Mouse (Mus musculus) CH12.LX (cell line): ENCODE data around the gene Sf3a1. TPM values are rescaled to one million over a fixed set of nuclear protein-coding genes. Genes with fewer than 3 reads are reported as not detected.

ENCODE experiments used
- DNase-seq: peaks from one replicate; pipeline ENCODE4 v3.0.0-alpha.2; 2013; ENCODE audit errors: extremely low read depth
- H3K27ac ChIP-seq: 2 replicates; pipeline ENCODE4 v1.5.1; 2012; ENCODE audit warnings: low read depth, mild to moderate bottlenecking, control low read depth, moderate library complexity; ENCODE audit not compliant: insufficient read depth
- H3K27me3 ChIP-seq: replicated peaks from 2 replicates; pipeline ENCODE3; 2012; ENCODE audit warnings: inconsistent platforms
- H3K36me3 ChIP-seq, 2 experiments: replicated peaks in 1 of 2; 2 replicates each; pipeline versions ENCODE3 to v1.6.1; 2012; ENCODE audit warnings: inconsistent platforms in 1 of 2, low read length in 1 of 2, mild to moderate bottlenecking in 1 of 2, mixed read lengths in 1 of 2, moderate library complexity in 1 of 2; ENCODE audit not compliant: control insufficient read depth in 1 of 2, insufficient read depth in 1 of 2
- H3K4me1 ChIP-seq, 2 experiments: 2 replicates each; pipeline ENCODE4 v1.6.1; 2012; ENCODE audit warnings: inconsistent platforms in 1 of 2, moderate library complexity in 1 of 2; ENCODE audit not compliant: insufficient read depth in 2 of 2, control insufficient read depth in 1 of 2
- H3K4me2 ChIP-seq: 2 replicates; pipeline ENCODE4 v1.6.1; 2012; ENCODE audit warnings: low read depth, mild to moderate bottlenecking, control low read depth; ENCODE audit not compliant: poor library complexity, insufficient read depth, severe bottlenecking
- H3K4me3 ChIP-seq, 3 experiments: fragments of 150-350 bp in 1 of 3; sonication (generic) in 1 of 3; replicated peaks in 1 of 3; 2 replicates each; pipeline versions ENCODE3 to v1.5.1; 2011 to 2012; ENCODE audit warnings: low read depth in 2 of 3, low read length in 2 of 3, mild to moderate bottlenecking in 2 of 3, moderate library complexity in 2 of 3, control low read depth in 1 of 3, improper control_type of control experiment in 1 of 3, inconsistent platforms in 1 of 3, mixed read lengths in 1 of 3; ENCODE audit not compliant: poor library complexity in 1 of 3
- H3K79me2 ChIP-seq: replicated peaks from 2 replicates; pipeline ENCODE4 v1.6.1; 2012; ENCODE audit warnings: mild to moderate bottlenecking, moderate library complexity; ENCODE audit not compliant: control insufficient read depth, poor library complexity, insufficient read depth, severe bottlenecking; ENCODE audit errors: extremely low read depth
- H3K9ac ChIP-seq: 2 replicates; pipeline ENCODE4 v1.6.1; 2012; ENCODE audit warnings: low read depth, mild to moderate bottlenecking, control low read depth, moderate library complexity; ENCODE audit not compliant: insufficient read depth
- H3K9me3 ChIP-seq: replicated peaks from 2 replicates; pipeline ENCODE3; 2012; ENCODE audit warnings: low read length, inconsistent platforms, mixed read lengths
- CHD1 ChIP-seq: IDR thresholded peaks from 2 replicates; pipeline ENCODE4 v1.6.1; 2012; ENCODE audit warnings: low read depth, low read length, improper control_type of control experiment, inconsistent platforms
- CTCF ChIP-seq, 2 experiments: IDR thresholded peaks in 1 of 2; conservative IDR thresholded peaks in 1 of 2; 2 replicates each; pipeline ENCODE4 v1.5.1; 2011 to 2012; ENCODE audit warnings: low read depth in 2 of 2, low read length in 2 of 2, improper control_type of control experiment in 1 of 2, inconsistent platforms in 1 of 2, mild to moderate bottlenecking in 1 of 2, moderate library complexity in 1 of 2
- EP300 ChIP-seq: IDR thresholded peaks from 2 replicates; pipeline ENCODE4 v1.6.1; 2011; ENCODE audit warnings: low read length, improper control_type of control experiment
- JUND ChIP-seq: conservative IDR thresholded peaks from 2 replicates; pipeline ENCODE4 v1.6.1; 2011; ENCODE audit warnings: low read depth, low read length, improper control_type of control experiment
- MAZ ChIP-seq: IDR thresholded peaks from 2 replicates; pipeline ENCODE4 v1.6.1; 2012; ENCODE audit warnings: low read depth, mild to moderate bottlenecking, inconsistent platforms, low read length, improper control_type of control experiment, moderate library complexity
- MEF2A ChIP-seq: IDR thresholded peaks from 2 replicates; pipeline ENCODE4 v1.6.1; 2014; ENCODE audit warnings: low read depth, mild to moderate bottlenecking, inconsistent platforms, low read length, improper control_type of control experiment, borderline replicate concordance
- MXI1 ChIP-seq: IDR thresholded peaks from 2 replicates; pipeline ENCODE4 v1.6.1; 2011; ENCODE audit warnings: mild to moderate bottlenecking, low read depth, low read length, improper control_type of control experiment
- MYC ChIP-seq: IDR thresholded peaks from 2 replicates; pipeline ENCODE4 v1.6.1; 2011; ENCODE audit warnings: low read depth, mild to moderate bottlenecking, improper control_type of control experiment, low read length
- NELFE ChIP-seq: IDR thresholded peaks from 2 replicates; pipeline ENCODE4 v1.6.1; 2011; ENCODE audit warnings: low read depth, low read length, improper control_type of control experiment
- POLR2A ChIP-seq: IDR thresholded peaks from 2 replicates; pipeline ENCODE4 v1.6.1; 2011; ENCODE audit warnings: low read depth, mild to moderate bottlenecking, improper control_type of control experiment, low read length
- POLR2AphosphoS2 ChIP-seq: IDR thresholded peaks from 2 replicates; pipeline ENCODE4 v1.6.1; 2011; ENCODE audit warnings: low read depth, low read length, improper control_type of control experiment
- RCOR1 ChIP-seq: conservative IDR thresholded peaks from 2 replicates; pipeline ENCODE4 v1.6.1; 2012; ENCODE audit warnings: low read depth, mild to moderate bottlenecking, inconsistent platforms, low read length, improper control_type of control experiment
- SMC3 ChIP-seq: IDR thresholded peaks from 2 replicates; pipeline ENCODE4 v1.6.1; 2011; ENCODE audit warnings: low read depth, low read length, improper control_type of control experiment
- TBP ChIP-seq: conservative IDR thresholded peaks from 2 replicates; pipeline ENCODE4 v1.6.1; 2011; ENCODE audit warnings: low read depth, low read length, improper control_type of control experiment
- TCF12 ChIP-seq: IDR thresholded peaks from 2 replicates; pipeline ENCODE4 v1.6.1; 2014; ENCODE audit warnings: low read depth, mild to moderate bottlenecking, inconsistent platforms, low read length, improper control_type of control experiment
- USF1 ChIP-seq: IDR thresholded peaks from 2 replicates; pipeline ENCODE4 v1.6.1; 2014; ENCODE audit warnings: low read depth, mild to moderate bottlenecking, inconsistent platforms, low read length, improper control_type of control experiment
- ZC3H11A ChIP-seq: IDR thresholded peaks from 2 replicates; pipeline ENCODE4 v1.6.1; 2012; ENCODE audit warnings: low read depth, mild to moderate bottlenecking, inconsistent platforms, low read length, improper control_type of control experiment
- ZKSCAN1 ChIP-seq: IDR thresholded peaks from 2 replicates; pipeline ENCODE4 v1.6.1; 2012; ENCODE audit warnings: low read depth, inconsistent platforms, low read length, improper control_type of control experiment, borderline replicate concordance
- dilution Hi-C: fragments of 300-500 bp; cut with MboI; formaldehyde crosslinking; loops from 2 replicates; pipeline ENCODE4 v1.14.3; 2020; ENCODE audit warnings: low sequenced_read_pairs; ENCODE audit not compliant: extremely low pct_unique_long_range_greater_than_20kb, extremely low pct_ligation_motif_present
- in situ Hi-C: fragments of 300-500 bp; cut with MboI; formaldehyde crosslinking; loops from 3 replicates; pipeline ENCODE4 v1.14.3; 2019; ENCODE audit warnings: low sequenced_read_pairs, low pct_ligation_motif_present, low pct_unique_long_range_greater_than_20kb, mixed read lengths
- polyA plus RNA-seq: library from polyadenylated mRNA; unstranded; fragments of >175 nt; gene quantifications from 2 replicates; pipeline ENCODE4 v1.2.1, GENCODE M21; 2012; ENCODE audit warnings: low read depth; ENCODE audit not compliant: insufficient read length
- total RNA-seq, 2 experiments: library from RNA; depleted of rRNA; stranded (reverse); fragments of 300-350 nt in 1 of 2; fragments of >200 nt in 1 of 2; gene quantifications; 2 replicates each; pipeline ENCODE4 v1.2.3; 2012 to 2014

The Sf3a1 gene
- total and polyA plus RNA-seq, 3 experiments, result 29.5 to 97.6 (median 46.5) TPM

GRCm38 (mm10) chr11:4217914-4218629 is 57.9 kb downstream of the Sf3a1 start, which contains the start of gene Castor1:
Castor1 (plus strand) TSS chr11:4218225.
- H3K27me3 ChIP-seq, result no peaks in the 10 kb centered on the region
- in situ Hi-C loops (loop anchor here (5.0 to 10.0 kb wide), 2 partner anchors 41 to 213 kb away; no protein-coding TSS in a partner anchor), dilution Hi-C loops (no loop called here)
- no peak within 1 kb of the TSS for H3K27ac ChIP-seq
- no peaks in the 10 kb centered on the region for H3K79me2 ChIP-seq
- H3K4me1 ChIP-seq, result peaks cover 15 to 46% of the 10 kb centered on the region in 2 experiments
- no peak within 1 kb of the TSS for H3K4me2 ChIP-seq
- no peak for TF ChIP-seq ZC3H11A
- TF ChIP-seq TCF12, result no peak
- no peak for TF ChIP-seq POLR2AphosphoS2
- TF ChIP-seq EP300, result no peak
- no peak for TF ChIP-seq MAZ
- no peak for TF ChIP-seq USF1
- TF ChIP-seq MEF2A, result no peak
- no peak for TF ChIP-seq CHD1
- TF ChIP-seq RCOR1, result no peak
- no peak for TF ChIP-seq TBP
- no peak for TF ChIP-seq CTCF (conservative IDR thresholded peaks at IDR 0.05 in 1 of 2, IDR thresholded peaks at IDR 0.05 in 1 of 2; ENCODE audit: low read depth in 2 of 2, low read length in 2 of 2)
- peak within 1 kb of the TSS in 2 of 3 experiments; percentile 42 to 52 for H3K4me3 ChIP-seq
- H3K36me3 ChIP-seq, result peaks cover 22 to 38% of the 10 kb centered on the region in 2 experiments
- no peak within 1 kb of the TSS for H3K9ac ChIP-seq
- no peaks in the 10 kb centered on the region for H3K9me3 ChIP-seq
- peak; percentile 84 for DNase-seq

- TF ChIP-seq TBP (no peak), EP300 (no peak), MXI1 (no peak), POLR2AphosphoS2 (no peak), NELFE (no peak), ZKSCAN1 (no peak), CHD1 (no peak), SMC3 (no peak), MYC (no peak), POLR2A (no peak), RCOR1 (no peak), JUND (no peak)
- in situ Hi-C loops, result loop anchor here (5.0 to 10.0 kb wide), 2 partner anchors 41 to 214 kb away; no protein-coding TSS in a partner anchor
- no peak overlapping the region for H3K4me2 ChIP-seq
- H3K27ac ChIP-seq, result no peak overlapping the region
- H3K36me3 ChIP-seq, result peaks cover 16 to 32% of the 10 kb centered on the region in 2 experiments
- H3K9ac ChIP-seq, result no peak overlapping the region
- H3K9me3 ChIP-seq, result no peaks in the 10 kb centered on the region
- H3K4me3 ChIP-seq, result peak overlapping the region in 2 of 3 experiments; percentile 42 to 52
- H3K27me3 ChIP-seq, result no peaks in the 10 kb centered on the region
- DNase-seq, result no peak
- dilution Hi-C loops, result no loop called here
- H3K79me2 ChIP-seq, result no peaks in the 10 kb centered on the region
- peaks cover 20 to 51% of the 10 kb centered on the region in 2 experiments for H3K4me1 ChIP-seq
These were observed 58.5 kb downstream of the Sf3a1 start for GRCm38 (mm10) chr11:4218637-4219036.
